Mouse (Mus musculus) neural tube, embryonic 11.5 days (tissue): ENCODE measurements around the gene Tmem255b. TPM values are rescaled to one million over a fixed set of nuclear protein-coding genes. Genes with fewer than 3 reads are reported as not detected.

Experiments
- polyA plus RNA-seq: library from polyadenylated mRNA; unstranded; fragments of >200 nt; fragmentation: Nextera tagmentation; extraction: Ambion mirVana; gene quantifications from 2 replicates; pipeline ENCODE4 v1.2.1, GENCODE M21; 2014

Gene Tmem255b
- polyA plus RNA-seq, 1 experiment from 2014 or later, result 0.38 TPM

Other genes with a start within 250 kb of the Tmem255b start
- 13.5 and 13.8 TPM in 2 replicates for gene Grtp1, start 234.6 kb upstream of the Tmem255b start, polyA plus RNA-seq
- gene Adprhl1, start 181.0 kb upstream of the Tmem255b start, polyA plus RNA-seq, result 0.57 and 0.61 TPM in 2 replicates
- 32.7 and 36.5 TPM in 2 replicates for gene Dcun1d2, start 147.1 kb upstream of the Tmem255b start, polyA plus RNA-seq
- gene Tmco3, start 147.0 kb upstream of the Tmem255b start, polyA plus RNA-seq, result 34.7 and 35.1 TPM in 2 replicates
- gene Tfdp1, start 96.4 kb upstream of the Tmem255b start, polyA plus RNA-seq, result 191 TPM in 2 replicates
- gene Atp4b, start 38.4 kb upstream of the Tmem255b start, polyA plus RNA-seq, result not detected in 2 replicates
- 0.04 TPM in 1 of 2 replicates, not detected in the other for gene Grk1, start 30.1 kb upstream of the Tmem255b start, polyA plus RNA-seq
- gene Gas6, start 59.3 kb downstream of the Tmem255b start, polyA plus RNA-seq, result 6.5 and 6.7 TPM in 2 replicates
- not detected in 2 replicates for gene 1700029H14Rik, start 127.3 kb downstream of the Tmem255b start, polyA plus RNA-seq
- 30.5 and 31.3 TPM in 2 replicates for gene Rasa3, start 242.4 kb downstream of the Tmem255b start, polyA plus RNA-seq